Mouse (Mus musculus) hindbrain, embryonic 15.5 days (tissue): ENCODE data around the gene H2-T24. TPM values are rescaled to one million over a fixed set of nuclear protein-coding genes. Genes with fewer than 3 reads are reported as not detected.

Experiments used
- ATAC-seq: fragments of 200-750 bp; cut with Nextera tagmentation; 2 replicates; pipeline ENCODE4 v1.8.0; 2017; ENCODE audit warnings: low read depth, moderate number of reproducible peaks, moderate TSS enrichment; ENCODE audit not compliant: low FRiP score
- H3K27ac ChIP-seq: fragments of 300-500 bp; sonication (generic); replicated peaks from 2 replicates; pipeline ENCODE4 v1.5.1; 2015; ENCODE audit warnings: mild to moderate bottlenecking, inconsistent platforms
- H3K27me3 ChIP-seq: fragments of 300-500 bp; sonication (generic); 2 replicates; pipeline ENCODE4 v1.6.1; 2015; ENCODE audit warnings: control low read depth, inconsistent platforms
- H3K36me3 ChIP-seq: fragments of 300-500 bp; sonication (generic); 2 replicates; pipeline ENCODE4 v1.6.1; 2015; ENCODE audit warnings: control low read depth, inconsistent platforms
- H3K4me1 ChIP-seq: fragments of 300-500 bp; sonication (generic); replicated peaks from 2 replicates; pipeline ENCODE4 v1.6.1; 2015; ENCODE audit warnings: control low read depth, inconsistent platforms
- H3K4me2 ChIP-seq: fragments of 300-500 bp; sonication (generic); 2 replicates; pipeline ENCODE4 v1.6.1; 2015; ENCODE audit warnings: moderate library complexity, mild to moderate bottlenecking, inconsistent platforms
- H3K4me3 ChIP-seq: fragments of 300-500 bp; sonication (generic); 2 replicates; pipeline ENCODE4 v1.5.1; 2015; ENCODE audit warnings: mild to moderate bottlenecking, inconsistent platforms
- H3K9ac ChIP-seq: fragments of 300-500 bp; sonication (generic); 2 replicates; pipeline ENCODE4 v1.6.1; 2015; ENCODE audit warnings: inconsistent platforms
- H3K9me3 ChIP-seq: fragments of 300-500 bp; sonication (generic); 2 replicates; pipeline ENCODE4 v1.6.1; 2016; ENCODE audit warnings: control low read depth, inconsistent platforms
- WGBS: fragments of 180-500 bp; shearing (Covaris S2); methylation state at CpG from one replicate; pipeline ENCODE4 v1.1.7; 2015; 5-methylcytosine and 5-hydroxymethylcytosine counted together
- polyA plus RNA-seq: library from polyadenylated mRNA; unstranded; fragments of >200 nt; fragmentation: Nextera tagmentation; extraction: Ambion mirVana; gene quantifications from 2 replicates; pipeline ENCODE4 v1.2.1, GENCODE M21; 2015

The H2-T24 gene
- polyA plus RNA-seq, 1 experiment from 2014 or later, result 9.0 TPM

- H3K27ac ChIP-seq, result no peak overlapping the region
- WGBS, result 54% methylated on average over 12 of the region's 12 CpGs
- ATAC-seq, result no peak
- no peak overlapping the region for H3K4me3 ChIP-seq
- no peak overlapping the region for H3K4me2 ChIP-seq
- H3K27me3 ChIP-seq, result no peaks in the 10 kb centered on the region
- H3K36me3 ChIP-seq, result no peaks in the 10 kb centered on the region
- no peak overlapping the region for H3K9ac ChIP-seq
- no peaks in the 10 kb centered on the region for H3K9me3 ChIP-seq
- peaks cover 33% of the 10 kb centered on the region for H3K4me1 ChIP-seq
Measured at GRCm38 (mm10) chr17:35997713-35998510, 22.4 kb downstream of the H2-T24 start.

DNA sequence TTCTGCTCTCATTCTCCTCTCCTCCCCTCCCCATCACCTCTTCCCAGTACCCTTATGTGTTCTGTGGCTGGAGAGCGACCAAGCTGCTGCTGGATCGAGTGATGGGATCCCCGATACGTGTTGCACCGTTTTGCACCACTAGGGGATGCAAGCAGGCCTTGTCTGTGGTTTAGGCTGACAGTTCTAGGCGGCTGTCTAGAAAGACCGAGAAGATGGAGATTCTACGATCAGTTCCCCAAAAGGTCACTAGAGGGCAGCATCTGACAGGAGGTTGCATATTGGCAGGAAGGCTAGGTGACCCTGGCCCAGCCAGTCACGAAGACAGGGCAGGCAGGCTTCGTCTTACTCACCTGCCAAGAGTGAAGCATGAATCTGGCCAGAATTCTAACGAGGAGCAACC lies 23.4 kb downstream of the H2-T24 start:
- peak; percentile 70 for ATAC-seq
- peak overlapping the region; percentile 21; the same call in 1 of the 2 replicates for H3K4me2 ChIP-seq
- H3K9me3 ChIP-seq, result no peaks in the 10 kb centered on the region
- H3K4me3 ChIP-seq, result no peak overlapping the region
- no peak overlapping the region for H3K9ac ChIP-seq
- H3K27ac ChIP-seq, result no peak overlapping the region
- 2% methylated on average over 11 of the region's 11 CpGs for WGBS
- no peaks in the 10 kb centered on the region for H3K27me3 ChIP-seq
- no peaks in the 10 kb centered on the region for H3K36me3 ChIP-seq
- H3K4me1 ChIP-seq, result peaks cover 33% of the 10 kb centered on the region

DNA sequence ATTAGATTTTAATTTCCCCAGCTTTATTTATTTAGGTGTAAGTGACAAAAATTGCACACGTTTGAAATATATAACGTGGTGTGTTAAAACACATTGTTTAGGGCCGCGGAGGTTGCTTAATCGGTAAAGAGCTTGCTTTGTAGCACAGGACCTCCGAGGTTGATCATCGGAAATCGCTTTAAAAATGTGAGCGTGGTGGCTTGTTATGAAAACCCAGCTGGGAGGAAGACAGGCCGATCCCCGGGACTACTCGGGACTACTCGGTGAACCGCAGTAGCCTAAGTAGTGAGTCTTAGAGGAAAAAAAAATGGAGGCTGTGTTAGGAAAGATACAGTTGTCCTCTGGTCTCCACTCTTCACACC lies 25.5 kb downstream of the H2-T24 start:
- Histone ChIP-seq H3K4me3 (peak overlapping the region; percentile 62), H3K9ac (peak overlapping the region; percentile 71), H3K9me3 (no peaks in the 10 kb centered on the region), H3K4me2 (peak overlapping the region; percentile 66), H3K27me3 (no peaks in the 10 kb centered on the region), H3K27ac (peak overlapping the region; percentile 82), H3K36me3 (peaks cover under 1% of the 10 kb centered on the region; the same call in 1 of the 2 replicates), H3K4me1 (peaks cover 33% of the 10 kb centered on the region)
- ATAC-seq, result no peak
- WGBS, result 3% methylated on average over 14 of the region's 14 CpGs

GRCm38 (mm10) chr17:35994175-35994878 lies 26.0 kb downstream of the H2-T24 start:
- ATAC-seq, result peak; percentile 82
- H3K4me1 ChIP-seq, result peaks cover 33% of the 10 kb centered on the region
- H3K36me3 ChIP-seq, result peaks cover 6% of the 10 kb centered on the region; the same call in 1 of the 2 replicates
- H3K4me3 ChIP-seq, result peak overlapping the region; percentile 62
- H3K27me3 ChIP-seq, result no peaks in the 10 kb centered on the region
- H3K9ac ChIP-seq, result peak overlapping the region; percentile 71
- peak overlapping the region; percentile 82 for H3K27ac ChIP-seq
- H3K4me2 ChIP-seq, result peak overlapping the region; percentile 66
- H3K9me3 ChIP-seq, result no peaks in the 10 kb centered on the region
- 2% methylated on average over 31 of the region's 31 CpGs for WGBS

- Histone ChIP-seq H3K4me2 (peak overlapping the region; percentile 66), H3K27ac (peak overlapping the region; percentile 33; the same call in 1 of the 2 replicates), H3K36me3 (peaks cover 13% of the 10 kb centered on the region), H3K4me1 (peaks cover 33% of the 10 kb centered on the region), H3K9ac (no peak overlapping the region), H3K27me3 (no peaks in the 10 kb centered on the region), H3K9me3 (no peaks in the 10 kb centered on the region), H3K4me3 (peak overlapping the region; percentile 62)
- WGBS, result 7% methylated on average over 17 of the region's 17 CpGs
- peak; percentile 67 for ATAC-seq
Measured at GRCm38 (mm10) chr17:35993675-35994074, 26.7 kb downstream of the H2-T24 start.

DNA sequence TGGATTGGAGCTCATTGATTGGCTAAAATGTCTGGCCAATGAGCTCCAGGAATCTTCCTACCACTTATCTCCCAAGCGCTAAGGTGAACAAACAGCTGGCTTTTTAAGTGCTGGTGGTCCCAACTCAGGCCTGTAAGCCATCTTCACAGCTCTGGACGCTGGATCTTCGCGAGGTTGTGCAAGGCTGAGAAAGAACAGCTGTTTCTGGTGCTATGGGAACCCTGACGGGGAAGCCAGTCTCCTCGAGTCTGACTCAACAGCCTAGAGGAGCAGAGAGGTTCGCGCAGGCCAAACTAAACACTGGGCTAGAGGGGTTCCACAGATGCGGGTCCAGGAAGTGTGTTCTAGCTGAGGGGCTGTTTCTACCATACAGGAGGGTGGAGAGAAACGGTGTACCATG lies 28.6 kb downstream of the H2-T24 start:
- Histone ChIP-seq H3K36me3 (peaks cover 29% of the 10 kb centered on the region), H3K4me2 (no peak overlapping the region), H3K4me3 (no peak overlapping the region), H3K4me1 (peaks cover 22% of the 10 kb centered on the region), H3K27me3 (no peaks in the 10 kb centered on the region), H3K27ac (no peak overlapping the region), H3K9ac (no peak overlapping the region), H3K9me3 (no peaks in the 10 kb centered on the region)
- 55% methylated on average over 10 of the region's 10 CpGs for WGBS
- ATAC-seq, result no peak

- no peak overlapping the region for H3K9ac ChIP-seq
- H3K4me1 ChIP-seq, result peaks cover 29% of the 10 kb centered on the region
- ATAC-seq, result no peak
- no peak overlapping the region for H3K4me3 ChIP-seq
- H3K9me3 ChIP-seq, result no peaks in the 10 kb centered on the region
- peaks cover 41% of the 10 kb centered on the region for H3K36me3 ChIP-seq
- H3K27ac ChIP-seq, result no peak overlapping the region
- 0 out of 2 replicates have a peak overlapping the region, but pooled peaks have one; percentile 94 for H3K4me2 ChIP-seq
- 91% methylated on average over 9 of the region's 9 CpGs for WGBS
- H3K27me3 ChIP-seq, result no peaks in the 10 kb centered on the region
Measured at GRCm38 (mm10) chr17:35981776-35982175, 38.6 kb downstream of the H2-T24 start.

- Histone ChIP-seq H3K27ac (peak overlapping the region; percentile 98), H3K4me3 (peak overlapping the region; percentile 99), H3K36me3 (peaks cover 35% of the 10 kb centered on the region), H3K9ac (peak overlapping the region; percentile 90), H3K27me3 (no peaks in the 10 kb centered on the region), H3K4me2 (peak overlapping the region; percentile 94), H3K9me3 (no peaks in the 10 kb centered on the region), H3K4me1 (peaks cover 29% of the 10 kb centered on the region)
- peak; percentile 35 for ATAC-seq
- WGBS, result under 1% methylated on average over 28 of the region's 29 CpGs
Measured at GRCm38 (mm10) chr17:35980363-35980754, 40.0 kb downstream of the H2-T24 start.

- Histone ChIP-seq H3K4me3 (peak within 1 kb of the TSS; percentile 99), H3K4me1 (peaks cover 29% of the 10 kb centered on the region), H3K36me3 (peaks cover 31% of the 10 kb centered on the region), H3K4me2 (peak within 1 kb of the TSS; percentile 94), H3K9me3 (no peaks in the 10 kb centered on the region), H3K27me3 (no peaks in the 10 kb centered on the region), H3K9ac (peak within 1 kb of the TSS; percentile 90), H3K27ac (peak within 1 kb of the TSS; percentile 98)
- ATAC-seq, result peak; percentile 84
- under 1% methylated on average over 99 of the region's 109 CpGs for WGBS
Measured at GRCm38 (mm10) chr17:35979401-35980362, 40.7 kb downstream of the H2-T24 start, which contains the start of the genes Gnl1 and Prr3. TSS of gene Gnl1 (plus strand) at chr17:35979851. TSS of gene Prr3 (minus strand) at chr17:35980236.

DNA sequence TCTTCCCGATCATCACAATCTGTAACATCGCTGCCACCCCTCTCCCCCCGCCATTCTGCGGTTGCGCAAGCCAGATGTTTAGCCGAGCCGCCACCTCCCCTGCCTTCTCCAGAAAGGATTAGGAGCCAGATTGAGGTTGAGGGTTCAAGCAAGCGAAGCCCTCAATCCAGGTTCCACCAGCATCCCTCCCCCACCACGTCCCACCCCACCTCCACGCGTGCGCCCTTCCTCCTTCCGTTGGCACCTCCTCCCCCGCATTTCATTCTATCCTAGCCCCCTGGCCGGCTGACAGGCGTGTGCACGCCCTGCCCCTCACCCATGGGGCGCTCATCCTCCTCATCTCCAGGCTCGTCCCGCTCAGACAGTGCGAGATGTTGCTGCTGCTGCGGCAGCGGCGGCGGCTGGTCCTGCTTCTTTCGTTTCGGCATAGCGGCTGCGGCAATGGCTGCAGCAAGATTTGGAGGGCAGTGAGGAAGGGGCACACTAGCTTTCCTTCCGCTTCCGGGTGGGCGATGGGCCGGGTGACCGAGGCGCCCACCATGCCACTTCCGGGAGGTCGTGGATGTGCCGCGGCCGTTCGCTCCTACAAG lies 41.5 kb downstream of the H2-T24 start:
- peak overlapping the region; percentile 94 for H3K4me2 ChIP-seq
- peak overlapping the region; percentile 99 for H3K4me3 ChIP-seq
- ATAC-seq, result peak; percentile 89
- H3K36me3 ChIP-seq, result peaks cover 36% of the 10 kb centered on the region
- H3K9me3 ChIP-seq, result no peaks in the 10 kb centered on the region
- peaks cover 29% of the 10 kb centered on the region for H3K4me1 ChIP-seq
- peak overlapping the region; percentile 98 for H3K27ac ChIP-seq
- H3K27me3 ChIP-seq, result no peaks in the 10 kb centered on the region
- peak overlapping the region; percentile 90 for H3K9ac ChIP-seq
- under 1% methylated on average over 41 of the region's 41 CpGs for WGBS

GRCm38 (mm10) chr17:35972131-35972530 lies 48.2 kb downstream of the H2-T24 start:
- ATAC-seq, result no peak
- Histone ChIP-seq H3K4me3 (no peak overlapping the region), H3K36me3 (peaks cover 25% of the 10 kb centered on the region), H3K9me3 (no peaks in the 10 kb centered on the region), H3K27ac (no peak overlapping the region), H3K27me3 (no peaks in the 10 kb centered on the region), H3K9ac (no peak overlapping the region), H3K4me1 (peaks cover 28% of the 10 kb centered on the region), H3K4me2 (no peak overlapping the region)
- 67% methylated on average over 1 of the region's 1 CpGs for WGBS
